Comparison of ENCODE assay signal across 8 mouse cellular contexts in the genomic region with DNA sequence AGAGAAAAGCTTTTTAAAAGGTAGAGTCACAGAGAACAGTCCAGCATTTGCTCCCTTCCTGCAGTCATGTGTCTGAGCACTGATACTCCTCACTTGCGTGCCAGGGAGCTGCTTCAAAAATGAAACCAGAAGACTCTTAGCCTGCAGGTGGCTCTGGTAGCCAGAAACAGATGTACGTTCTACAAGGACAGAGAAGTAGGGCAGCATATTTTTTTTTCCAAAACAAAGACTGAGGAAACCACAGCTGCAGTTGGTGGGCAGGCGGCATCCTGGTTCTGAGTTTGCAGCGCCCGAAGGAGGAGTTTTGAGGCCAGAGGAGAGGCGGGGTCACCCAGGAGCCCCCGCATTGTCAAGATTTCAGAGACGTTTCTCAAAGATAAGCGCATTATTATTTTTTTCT. TPM values are rescaled to one million over a fixed set of nuclear protein-coding genes. Genes with fewer than 3 reads are reported as not detected.
DNase-seq lines count a peak whose midpoint lies in the region; ATAC-seq and TF ChIP-seq lines count a peak whose summit lies in the region.

No protein-coding gene starts in this region.

- 66% methylated on average over 9 of the region's 9 CpGs for WGBS in hindbrain, embryonic 15.5 days
- WGBS in hindbrain, embryonic 11.5 days: 65% methylated on average over 9 of the region's 9 CpGs
- WGBS in heart, adult 2 months: 17% methylated on average over 9 of the region's 9 CpGs
- WGBS in kidney, embryonic 16.5 days: 41% methylated on average over 9 of the region's 9 CpGs
- WGBS in hindbrain, embryonic 12.5 days: 58% methylated on average over 9 of the region's 9 CpGs

- H3K4me3 ChIP-seq in hindbrain, embryonic 15.5 days: no peak overlapping the region
- no peak overlapping the region for H3K4me3 ChIP-seq in hindbrain, embryonic 11.5 days (ENCODE audit: low read depth, low read length)
- peak overlapping the region; percentile 18; the same call in 1 of the 2 replicates for H3K4me3 ChIP-seq in heart, adult 2 months
- no peak overlapping the region for H3K4me3 ChIP-seq in kidney, embryonic 16.5 days (ENCODE audit: low read length)
- no peak overlapping the region for H3K4me3 ChIP-seq in hindbrain, embryonic 12.5 days

- no peaks in the 10 kb centered on the region for H3K4me1 ChIP-seq in hindbrain, embryonic 15.5 days (replicated peaks)
- H3K4me1 ChIP-seq in hindbrain, embryonic 11.5 days (replicated peaks; ENCODE audit: control insufficient read depth, insufficient read depth, low read length): no peaks in the 10 kb centered on the region
- peaks cover 3% of the 10 kb centered on the region for H3K4me1 ChIP-seq in heart, adult 2 months (ENCODE audit: control insufficient read depth, insufficient read depth, low read length)
- H3K4me1 ChIP-seq in kidney, embryonic 16.5 days (ENCODE audit: insufficient read depth, low read length): no peaks in the 10 kb centered on the region; the same call in 1 of the 2 replicates
- no peaks in the 10 kb centered on the region; the same call in 1 of the 2 replicates for H3K4me1 ChIP-seq in hindbrain, embryonic 12.5 days

- no peak overlapping the region for H3K9ac ChIP-seq in hindbrain, embryonic 15.5 days
- no peak overlapping the region for H3K9ac ChIP-seq in hindbrain, embryonic 11.5 days (ENCODE audit: low read depth, low read length)
- peak overlapping the region; percentile 4; the same call in 1 of the 2 replicates for H3K9ac ChIP-seq in heart, adult 2 months (ENCODE audit: low read depth, low read length)
- H3K9ac ChIP-seq in kidney, embryonic 16.5 days (replicated peaks; ENCODE audit: low read length): 0 out of 2 replicates have a peak overlapping the region, but pooled peaks have one; percentile 10
- no peak overlapping the region for H3K9ac ChIP-seq in hindbrain, embryonic 12.5 days

- TF ChIP-seq POLR2A in heart, adult 2 months (IDR thresholded peaks at IDR 0.05; ENCODE audit: insufficient read depth, low read depth, low read length): peak; percentile 10; the same call in 1 of the 2 replicates

- intact Hi-C loops in heart, adult 2 months (cut with DNase I): no loop called here

- TF ChIP-seq EP300 in heart, adult 2 months (IDR thresholded peaks at IDR 0.05; ENCODE audit: insufficient read depth, low read depth, low read length): peak; percentile 43; the same call in 1 of the 2 replicates

- no peaks in the 10 kb centered on the region for H3K27me3 ChIP-seq in hindbrain, embryonic 15.5 days
- no peaks in the 10 kb centered on the region for H3K27me3 ChIP-seq in hindbrain, embryonic 11.5 days (ENCODE audit: control insufficient read depth, insufficient read depth, low read length)
- H3K27me3 ChIP-seq in heart, adult 2 months (ENCODE audit: control insufficient read depth, insufficient read depth, low read length): no peaks in the 10 kb centered on the region
- H3K27me3 ChIP-seq in kidney, embryonic 16.5 days (ENCODE audit: insufficient read depth, low read length): no peaks in the 10 kb centered on the region
- H3K27me3 ChIP-seq in hindbrain, embryonic 12.5 days: no peaks in the 10 kb centered on the region

- no peak overlapping the region for H3K27ac ChIP-seq in hindbrain, embryonic 15.5 days (replicated peaks)
- no peak overlapping the region for H3K27ac ChIP-seq in hindbrain, embryonic 11.5 days (ENCODE audit: low read depth, low read length)
- peak overlapping the region; percentile 49; the same call in 1 of the 2 replicates for H3K27ac ChIP-seq in heart, adult 2 months
- no peak overlapping the region for H3K27ac ChIP-seq in kidney, embryonic 16.5 days (ENCODE audit: low read length)
- no peak overlapping the region for H3K27ac ChIP-seq in hindbrain, embryonic 12.5 days

- no peak for ATAC-seq in hindbrain, embryonic 15.5 days (ENCODE audit: low FRiP score, low read depth)
- no peak for ATAC-seq in hindbrain, embryonic 11.5 days (ENCODE audit: low FRiP score)
- ATAC-seq in kidney, embryonic 16.5 days (ENCODE audit: low FRiP score, low TSS enrichment): no peak; the same call in 1 of the 2 replicates
- ATAC-seq in hindbrain, embryonic 12.5 days (ENCODE audit: low FRiP score): no peak

- 0 out of 2 replicates have a peak overlapping the region, but pooled peaks have one; percentile 12 for H3K4me2 ChIP-seq in hindbrain, embryonic 15.5 days
- H3K4me2 ChIP-seq in hindbrain, embryonic 11.5 days (replicated peaks; ENCODE audit: low read depth, low read length): no peak overlapping the region
- peak overlapping the region; percentile 36 for H3K4me2 ChIP-seq in kidney, embryonic 16.5 days (replicated peaks; ENCODE audit: low read depth, low read length)
- no peak overlapping the region for H3K4me2 ChIP-seq in hindbrain, embryonic 12.5 days (replicated peaks)

- H3K9me3 ChIP-seq in hindbrain, embryonic 15.5 days: no peaks in the 10 kb centered on the region
- H3K9me3 ChIP-seq in hindbrain, embryonic 11.5 days (ENCODE audit: control insufficient read depth, low read length): no peaks in the 10 kb centered on the region
- H3K9me3 ChIP-seq in kidney, embryonic 16.5 days (ENCODE audit: low read length): no peaks in the 10 kb centered on the region
- H3K9me3 ChIP-seq in hindbrain, embryonic 12.5 days (replicated peaks): no peaks in the 10 kb centered on the region

- H3K36me3 ChIP-seq in hindbrain, embryonic 15.5 days: no peaks in the 10 kb centered on the region
- H3K36me3 ChIP-seq in hindbrain, embryonic 11.5 days (ENCODE audit: control insufficient read depth, insufficient read depth, low read length): no peaks in the 10 kb centered on the region
- no peaks in the 10 kb centered on the region for H3K36me3 ChIP-seq in heart, adult 2 months (ENCODE audit: control insufficient read depth, insufficient read depth, low read length)
- no peaks in the 10 kb centered on the region for H3K36me3 ChIP-seq in kidney, embryonic 16.5 days (ENCODE audit: insufficient read depth, low read length)
- H3K36me3 ChIP-seq in hindbrain, embryonic 12.5 days: no peaks in the 10 kb centered on the region

- TF ChIP-seq CTCF in heart, adult 2 months (IDR thresholded peaks at IDR 0.05): peak; percentile 57

- H3K79me2 ChIP-seq in heart, adult 2 months (replicated peaks; ENCODE audit: control insufficient read depth, insufficient read depth, low read length): no peaks in the 10 kb centered on the region

- DNase-seq in hindbrain, embryonic 11.5 days (ENCODE audit: low spot score): no peak
- DNase-seq in adrenal gland, postnatal 25 days: peak; percentile 18
- DNase-seq in heart, adult 2 months: peak in 1 of 2 experiments; percentile 71
- peak; percentile 66 to 67 for DNase-seq in lung, adult 18-20 months
- DNase-seq in spleen, adult 12 weeks (ENCODE audit: low spot score): peak; percentile 42

RNA-seq across cellular contexts. Expression of a gene that starts 5.9 kb away (rescaled TPM):
- polyA plus RNA-seq in hindbrain, embryonic 15.5 days (2015; fragmentation: Nextera tagmentation; extraction: Ambion mirVana): 64.4 and 66.8 TPM in 2 replicates
- 145 and 157 TPM in 2 replicates for polyA plus RNA-seq in hindbrain, embryonic 11.5 days (2014; fragmentation: Nextera tagmentation; extraction: Ambion mirVana)
- total RNA-seq in adrenal gland, postnatal 25 days (2021): 26.2 and 33.1 TPM in 2 replicates
- 10 to 100 TPM; 20.8 to 20.9 TPM for total RNA-seq in heart, adult 2 months (2021)
- 16.9 and 25.7 TPM in 2 replicates for polyA plus RNA-seq in heart, adult 2 months (2012; rRNA removed)
- polyA plus RNA-seq in kidney, embryonic 16.5 days (2015; fragmentation: Nextera tagmentation; extraction: Ambion mirVana): 123 and 127 TPM in 2 replicates
- 124 and 127 TPM in 2 replicates for polyA plus RNA-seq in hindbrain, embryonic 12.5 days (2016; fragmentation: Nextera tagmentation; extraction: Ambion mirVana)

Comparison
In these comparisons a context has a peak if more than half of its experiments do, and no peak if none do; other contexts are left out.
1. H3K4me2 ChIP-seq: peak in hindbrain, embryonic 15.5 days (single experiment) and kidney, embryonic 16.5 days (single experiment); none in hindbrain, embryonic 11.5 days (single experiment) and hindbrain, embryonic 12.5 days (single experiment).
2. H3K9ac ChIP-seq: peak in heart, adult 2 months (single experiment) and kidney, embryonic 16.5 days (single experiment); none in hindbrain, embryonic 15.5 days (single experiment), hindbrain, embryonic 11.5 days (single experiment) and hindbrain, embryonic 12.5 days (single experiment).